Mouse (Mus musculus): ENCODE measurements at regions not wholly inside any gene's neighbourhood (a gene's known extent, or its start where the extent isn't known, plus 50 kb on each side); places are given as distances from the start of the nearest gene placed in this dataset.
"Not testable (repeated sequence)": the region's sequence is repeated elsewhere in the genome, so short reads cannot be mapped to it uniquely, and the experiment has no call there.

GRCm38 (mm10) chr2:17931881-17932280 lies 64.9 kb downstream of the H2al2a start:
- TF ChIP-seq CTCF (conservative IDR thresholded peaks at IDR 0.05; ENCODE audit: insufficient read depth, insufficient read length, low read depth, low read length) (no peak), POLR2A (IDR thresholded peaks at IDR 0.05; ENCODE audit: low read depth, low read length) (no peak)
- Histone ChIP-seq H3K36me3 (ENCODE audit: control insufficient read depth, insufficient read depth, low read length) (no peaks in the 10 kb centered on the region), H3K4me1 (ENCODE audit: control insufficient read depth, insufficient read depth, low read length) (no peaks in the 10 kb centered on the region), H3K27me3 (replicated peaks; ENCODE audit: control insufficient read depth, insufficient read depth, low read length) (no peaks in the 10 kb centered on the region), H3K27ac (ENCODE audit: insufficient read depth, low read depth, low read length) (no peak overlapping the region), H3K4me3 (ENCODE audit: insufficient read depth, low read depth, low read length) (no peak overlapping the region)
- DNase-seq = no peak
- WGBS = 75% methylated on average over 5 of the region's 5 CpGs

- H3K4me1 ChIP-seq (ENCODE audit: control insufficient read depth, insufficient read depth, low read length) = no peaks in the 10 kb centered on the region
- 90% methylated on average over 1 of the region's 1 CpGs for WGBS
- H3K36me3 ChIP-seq (ENCODE audit: control insufficient read depth, insufficient read depth, low read length) = no peaks in the 10 kb centered on the region
- no peaks in the 10 kb centered on the region for H3K27me3 ChIP-seq (replicated peaks; ENCODE audit: control insufficient read depth, insufficient read depth, low read length)
- TF ChIP-seq CTCF (conservative IDR thresholded peaks at IDR 0.05; ENCODE audit: insufficient read depth, insufficient read length, low read depth, low read length) (no peak), POLR2A (IDR thresholded peaks at IDR 0.05; ENCODE audit: low read depth, low read length) (no peak)
- DNase-seq = no peak
- no peak overlapping the region for H3K4me3 ChIP-seq (ENCODE audit: insufficient read depth, low read depth, low read length)
- H3K27ac ChIP-seq (ENCODE audit: insufficient read depth, low read depth, low read length) = no peak overlapping the region
Measured at GRCm38 (mm10) chr2:17918861-17919648, 77.7 kb downstream of the H2al2a start.

- WGBS = 41% methylated on average over 8 of the region's 8 CpGs
Measured at GRCm38 (mm10) chr2:17917238-17917946, 79.4 kb downstream of the H2al2a start.

GRCm38 (mm10) chr2:17902616-17903015 lies 94.1 kb downstream of the H2al2a start:
- Histone ChIP-seq H3K27me3 (replicated peaks; ENCODE audit: control insufficient read depth, insufficient read depth, low read length) (no peaks in the 10 kb centered on the region), H3K36me3 (ENCODE audit: control insufficient read depth, insufficient read depth, low read length) (no peaks in the 10 kb centered on the region), H3K4me1 (ENCODE audit: control insufficient read depth, insufficient read depth, low read length) (no peaks in the 10 kb centered on the region), H3K27ac (ENCODE audit: insufficient read depth, low read depth, low read length) (no peak overlapping the region), H3K4me3 (ENCODE audit: insufficient read depth, low read depth, low read length) (no peak overlapping the region)
- TF ChIP-seq CTCF (conservative IDR thresholded peaks at IDR 0.05; ENCODE audit: insufficient read depth, insufficient read length, low read depth, low read length) (no peak), POLR2A (IDR thresholded peaks at IDR 0.05; ENCODE audit: low read depth, low read length) (no peak)
- DNase-seq = no peak
- WGBS = 92% methylated on average over 1 of the region's 1 CpGs

More at GRCm38 (mm10) chr2:17917238-17917946, 79.4 kb downstream of the H2al2a start:
- Histone ChIP-seq H3K27me3 (replicated peaks; ENCODE audit: control insufficient read depth, insufficient read depth, low read length) (no peaks in the 10 kb centered on the region), H3K36me3 (ENCODE audit: control insufficient read depth, insufficient read depth, low read length) (no peaks in the 10 kb centered on the region), H3K4me1 (ENCODE audit: control insufficient read depth, insufficient read depth, low read length) (no peaks in the 10 kb centered on the region), H3K27ac (ENCODE audit: insufficient read depth, low read depth, low read length) (no peak overlapping the region), H3K4me3 (ENCODE audit: insufficient read depth, low read depth, low read length) (no peak overlapping the region)
- no peak for DNase-seq
- TF ChIP-seq POLR2A (IDR thresholded peaks at IDR 0.05; ENCODE audit: low read depth, low read length) (no peak), CTCF (conservative IDR thresholded peaks at IDR 0.05; ENCODE audit: insufficient read depth, insufficient read length, low read depth, low read length) (no peak)

- 54% methylated on average over 8 of the region's 8 CpGs for WGBS
- no peak for DNase-seq
- Histone ChIP-seq H3K36me3 (ENCODE audit: control insufficient read depth, insufficient read depth, low read length) (no peaks in the 10 kb centered on the region), H3K4me3 (ENCODE audit: insufficient read depth, low read depth, low read length) (no peak overlapping the region), H3K4me1 (ENCODE audit: control insufficient read depth, insufficient read depth, low read length) (no peaks in the 10 kb centered on the region), H3K27me3 (replicated peaks; ENCODE audit: control insufficient read depth, insufficient read depth, low read length) (no peaks in the 10 kb centered on the region), H3K27ac (ENCODE audit: insufficient read depth, low read depth, low read length) (no peak overlapping the region)
- TF ChIP-seq CTCF (conservative IDR thresholded peaks at IDR 0.05; ENCODE audit: insufficient read depth, insufficient read length, low read depth, low read length) = no peak
- TF ChIP-seq POLR2A (IDR thresholded peaks at IDR 0.05; ENCODE audit: low read depth, low read length) = no peak
Measured at GRCm38 (mm10) chr2:17900202-17900601, 96.6 kb downstream of the H2al2a start.

GRCm38 (mm10) chr2:17898780-17899179 lies 98.0 kb downstream of the H2al2a start:
- Histone ChIP-seq H3K4me3 (ENCODE audit: insufficient read depth, low read depth, low read length) (no peak overlapping the region), H3K27me3 (replicated peaks; ENCODE audit: control insufficient read depth, insufficient read depth, low read length) (no peaks in the 10 kb centered on the region), H3K27ac (ENCODE audit: insufficient read depth, low read depth, low read length) (no peak overlapping the region), H3K36me3 (ENCODE audit: control insufficient read depth, insufficient read depth, low read length) (no peaks in the 10 kb centered on the region), H3K4me1 (ENCODE audit: control insufficient read depth, insufficient read depth, low read length) (no peaks in the 10 kb centered on the region)
- TF ChIP-seq POLR2A (IDR thresholded peaks at IDR 0.05; ENCODE audit: low read depth, low read length) = no peak
- TF ChIP-seq CTCF (conservative IDR thresholded peaks at IDR 0.05; ENCODE audit: insufficient read depth, insufficient read length, low read depth, low read length) = no peak
- WGBS = 50% methylated on average over 3 of the region's 3 CpGs
- no peak for DNase-seq

GRCm38 (mm10) chr2:17896036-17896435 lies 100.7 kb downstream of the H2al2a start:
- TF ChIP-seq CTCF (conservative IDR thresholded peaks at IDR 0.05; ENCODE audit: insufficient read depth, insufficient read length, low read depth, low read length) = no peak
- TF ChIP-seq POLR2A (IDR thresholded peaks at IDR 0.05; ENCODE audit: low read depth, low read length) = no peak
- H3K4me3 ChIP-seq (ENCODE audit: insufficient read depth, low read depth, low read length) = no peak overlapping the region
- H3K36me3 ChIP-seq (ENCODE audit: control insufficient read depth, insufficient read depth, low read length) = no peaks in the 10 kb centered on the region
- no peak for DNase-seq
- WGBS = 98% methylated on average over 2 of the region's 2 CpGs
- no peaks in the 10 kb centered on the region; the same call in 1 of the 2 replicates for H3K27me3 ChIP-seq (replicated peaks; ENCODE audit: control insufficient read depth, insufficient read depth, low read length)
- H3K27ac ChIP-seq (ENCODE audit: insufficient read depth, low read depth, low read length) = no peak overlapping the region
- H3K4me1 ChIP-seq (ENCODE audit: control insufficient read depth, insufficient read depth, low read length) = no peaks in the 10 kb centered on the region

- H3K27me3 ChIP-seq (replicated peaks; ENCODE audit: control insufficient read depth, insufficient read depth, low read length); H3K27ac ChIP-seq (ENCODE audit: insufficient read depth, low read depth, low read length); DNase-seq; H3K36me3 ChIP-seq (ENCODE audit: control insufficient read depth, insufficient read depth, low read length); H3K4me3 ChIP-seq (ENCODE audit: insufficient read depth, low read depth, low read length); H3K4me1 ChIP-seq (ENCODE audit: control insufficient read depth, insufficient read depth, low read length): not testable (repeated sequence)
- 95% methylated on average over 7 of the region's 7 CpGs for WGBS
Measured at GRCm38 (mm10) chr2:17892661-17893060, 104.1 kb downstream of the H2al2a start.
